Mouse (Mus musculus): ENCODE results near the gene 5730596B20Rik. TPM values are rescaled to one million over a fixed set of nuclear protein-coding genes. Genes with fewer than 3 reads are reported as not detected.

5730596B20Rik gene
- polyA plus RNA-seq, 1 experiment, result not detected

GRCm38 (mm10) chr6:52206882-52207683 is 29.8 kb downstream of the 5730596B20Rik start:
- no peak overlapping the region for H3K4me3 ChIP-seq (replicated peaks; ENCODE audit: control insufficient read depth, low read depth, low read length)
- H3K27ac ChIP-seq (ENCODE audit: control insufficient read depth, insufficient read depth, low read depth, low read length, poor library complexity), result no peak overlapping the region
- WGBS, result 71% methylated on average over 4 of the region's 4 CpGs
- no peaks in the 10 kb centered on the region; the same call in 1 of the 2 replicates for H3K4me1 ChIP-seq (ENCODE audit: control insufficient read depth, insufficient read depth, low read length)
- TF ChIP-seq POLR2A (IDR thresholded peaks at IDR 0.05; ENCODE audit: borderline replicate concordance, control insufficient read depth, low read depth, low read length) (no peak), CTCF (IDR thresholded peaks at IDR 0.05; ENCODE audit: control insufficient read depth, insufficient read depth, low read length) (no peak)

- no peak overlapping the region for H3K27ac ChIP-seq (ENCODE audit: control insufficient read depth, insufficient read depth, low read depth, low read length, poor library complexity)
- no peak for TF ChIP-seq POLR2A (IDR thresholded peaks at IDR 0.05; ENCODE audit: borderline replicate concordance, control insufficient read depth, low read depth, low read length)
- H3K4me3 ChIP-seq (replicated peaks; ENCODE audit: control insufficient read depth, low read depth, low read length), result no peak overlapping the region
- H3K4me1 ChIP-seq (ENCODE audit: control insufficient read depth, insufficient read depth, low read length), result no peaks in the 10 kb centered on the region; the same call in 1 of the 2 replicates
Observed at GRCm38 (mm10) chr6:52207684-52207976, 30.3 kb downstream of the 5730596B20Rik start.

GRCm38 (mm10) chr6:52208072-52208867 is 31.0 kb downstream of the 5730596B20Rik start, which contains the start of gene Hoxa6:
Hoxa6 (minus strand) TSS chr6:52208722.
- Histone ChIP-seq H3K27ac (ENCODE audit: control insufficient read depth, insufficient read depth, low read depth, low read length, poor library complexity) (no peak within 1 kb of the TSS), H3K4me3 (replicated peaks; ENCODE audit: control insufficient read depth, low read depth, low read length) (no peak within 1 kb of the TSS), H3K4me1 (ENCODE audit: control insufficient read depth, insufficient read depth, low read length) (no peaks in the 10 kb centered on the region; the same call in 1 of the 2 replicates)
- 22% methylated on average over 47 of the region's 47 CpGs for WGBS
- no peak for TF ChIP-seq POLR2A (IDR thresholded peaks at IDR 0.05; ENCODE audit: borderline replicate concordance, control insufficient read depth, low read depth, low read length)
- no peak for TF ChIP-seq CTCF (IDR thresholded peaks at IDR 0.05; ENCODE audit: control insufficient read depth, insufficient read depth, low read length)

- 20% methylated on average over 18 of the region's 18 CpGs for WGBS
- H3K4me3 ChIP-seq (replicated peaks; ENCODE audit: control insufficient read depth, low read depth, low read length), result no peak overlapping the region
- TF ChIP-seq POLR2A (IDR thresholded peaks at IDR 0.05; ENCODE audit: borderline replicate concordance, control insufficient read depth, low read depth, low read length) (no peak), CTCF (IDR thresholded peaks at IDR 0.05; ENCODE audit: control insufficient read depth, insufficient read depth, low read length) (no peak)
- H3K4me1 ChIP-seq (ENCODE audit: control insufficient read depth, insufficient read depth, low read length), result no peaks in the 10 kb centered on the region; the same call in 1 of the 2 replicates
- H3K27ac ChIP-seq (ENCODE audit: control insufficient read depth, insufficient read depth, low read depth, low read length, poor library complexity), result no peak overlapping the region
Observed at GRCm38 (mm10) chr6:52208868-52209684, 31.8 kb downstream of the 5730596B20Rik start.

GRCm38 (mm10) chr6:52209685-52210046 is 32.4 kb downstream of the 5730596B20Rik start:
- no peak for TF ChIP-seq CTCF (IDR thresholded peaks at IDR 0.05; ENCODE audit: control insufficient read depth, insufficient read depth, low read length)
- Histone ChIP-seq H3K4me3 (replicated peaks; ENCODE audit: control insufficient read depth, low read depth, low read length) (no peak overlapping the region), H3K27ac (ENCODE audit: control insufficient read depth, insufficient read depth, low read depth, low read length, poor library complexity) (no peak overlapping the region), H3K4me1 (ENCODE audit: control insufficient read depth, insufficient read depth, low read length) (no peaks in the 10 kb centered on the region; the same call in 1 of the 2 replicates)
- 41% methylated on average over 12 of the region's 12 CpGs for WGBS

- Histone ChIP-seq H3K4me3 (replicated peaks; ENCODE audit: control insufficient read depth, low read depth, low read length) (peak overlapping the region; percentile 40), H3K4me1 (ENCODE audit: control insufficient read depth, insufficient read depth, low read length) (no peaks in the 10 kb centered on the region; the same call in 1 of the 2 replicates), H3K27ac (ENCODE audit: control insufficient read depth, insufficient read depth, low read depth, low read length, poor library complexity) (no peak overlapping the region)
- peak; percentile 63 for TF ChIP-seq CTCF (IDR thresholded peaks at IDR 0.05; ENCODE audit: control insufficient read depth, insufficient read depth, low read length)
- TF ChIP-seq POLR2A (IDR thresholded peaks at IDR 0.05; ENCODE audit: borderline replicate concordance, control insufficient read depth, low read depth, low read length), result peak; percentile 28; the same call in 1 of the 2 replicates
- whole genome bisulfite sequencing, result 2% methylated on average over 37 of the region's 37 CpGs
Observed at GRCm38 (mm10) chr6:52211170-52211935, 34.1 kb downstream of the 5730596B20Rik start.

- no peaks in the 10 kb centered on the region; the same call in 1 of the 2 replicates for H3K4me1 ChIP-seq (ENCODE audit: control insufficient read depth, insufficient read depth, low read length)
- peak overlapping the region; percentile 40 for H3K4me3 ChIP-seq (replicated peaks; ENCODE audit: control insufficient read depth, low read depth, low read length)
- under 1% methylated on average over 13 of the region's 13 CpGs for WGBS
- no peak overlapping the region for H3K27ac ChIP-seq (ENCODE audit: control insufficient read depth, insufficient read depth, low read depth, low read length, poor library complexity)
- TF ChIP-seq POLR2A (IDR thresholded peaks at IDR 0.05; ENCODE audit: borderline replicate concordance, control insufficient read depth, low read depth, low read length) (no peak), CTCF (IDR thresholded peaks at IDR 0.05; ENCODE audit: control insufficient read depth, insufficient read depth, low read length) (no peak)
Observed at GRCm38 (mm10) chr6:52211961-52212360, 34.7 kb downstream of the 5730596B20Rik start.

All from bone marrow, adult 2 months (tissue).